Mouse (Mus musculus): ENCODE measurements around the gene Sobp.

Gene Sobp

GRCm38 (mm10) chr10:43174326-43175155 is at the start of gene Sobp, which contains the start of gene 9030612E09Rik:
TSS of gene Sobp (minus strand) at chr10:43174530.
TSS of gene 9030612E09Rik (plus strand) at chr10:43174704.
- DNase-seq: peak; percentile 38

GRCm38 (mm10) chr10:43223391-43223790 is 49.1 kb upstream of the Sobp start:
- DNase-seq: no peak

GRCm38 (mm10) chr10:43221659-43222058 is 47.3 kb upstream of the Sobp start:
- no peak for DNase-seq

GRCm38 (mm10) chr10:43220910-43221625 is 46.7 kb upstream of the Sobp start, which contains the start of gene Pdss2:
TSS of gene Pdss2 (plus strand) at chr10:43221486.
- DNase-seq: peak; percentile 95

GRCm38 (mm10) chr10:43220479-43220878 is 46.1 kb upstream of the Sobp start:
- DNase-seq: no peak

GRCm38 (mm10) chr10:43217361-43217900 is 43.1 kb upstream of the Sobp start:
- DNase-seq: no peak

- peak; percentile 22 for DNase-seq
These were observed 37.5 kb upstream of the Sobp start for GRCm38 (mm10) chr10:43211866-43212265.

- no peak for DNase-seq
These were observed 29.5 kb upstream of the Sobp start for GRCm38 (mm10) chr10:43203865-43204264.

- no peak for DNase-seq
These were observed 25.9 kb upstream of the Sobp start for GRCm38 (mm10) chr10:43200206-43200605.

GRCm38 (mm10) chr10:43180313-43180912 is 6.1 kb upstream of the Sobp start:
- DNase-seq: no peak

GRCm38 (mm10) chr10:43175156-43175601 is 849 bp upstream of the Sobp start:
- no peak for DNase-seq

- DNase-seq: peak; percentile 31
These were observed 453 bp downstream of the Sobp start for GRCm38 (mm10) chr10:43173828-43174325.

GRCm38 (mm10) chr10:43173141-43173827 is 1.0 kb downstream of the Sobp start:
- peak; percentile 69 for DNase-seq

GRCm38 (mm10) chr10:43172554-43172953 is 1.8 kb downstream of the Sobp start:
- no peak for DNase-seq

GRCm38 (mm10) chr10:43172066-43172465 is 2.3 kb downstream of the Sobp start:
- no peak for DNase-seq

GRCm38 (mm10) chr10:43171106-43171505 is 3.2 kb downstream of the Sobp start:
- DNase-seq: no peak

- DNase-seq: no peak
These were observed 5.5 kb downstream of the Sobp start for GRCm38 (mm10) chr10:43168847-43169246.

- no peak for DNase-seq
These were observed 7.5 kb downstream of the Sobp start for GRCm38 (mm10) chr10:43166817-43167216.

- DNase-seq: no peak
These were observed 8.2 kb downstream of the Sobp start for GRCm38 (mm10) chr10:43166146-43166545.

- no peak for DNase-seq
These were observed 9.9 kb downstream of the Sobp start for GRCm38 (mm10) chr10:43164406-43164805.

GRCm38 (mm10) chr10:43162318-43162717 is 12.0 kb downstream of the Sobp start:
- DNase-seq: no peak

- no peak for DNase-seq
These were observed 15.0 kb downstream of the Sobp start for GRCm38 (mm10) chr10:43159333-43159732.
